Mouse (Mus musculus): ENCODE data around the gene Dguok.

- no peak for TF ChIP-seq CTCF (conservative IDR thresholded peaks at IDR 0.05 in 1 of 2, IDR thresholded peaks at IDR 0.05 in 1 of 2; ENCODE audit: low read depth in 2 of 2, low read length in 2 of 2)
- TF ChIP-seq POLR2A (IDR thresholded peaks at IDR 0.05; ENCODE audit: low read depth, low read length), result no peak
- TF ChIP-seq NRF1 (IDR thresholded peaks at IDR 0.05; ENCODE audit: low read depth, low read length), result no peak
- TF ChIP-seq USF1 (IDR thresholded peaks at IDR 0.05; ENCODE audit: low read depth, low read length), result no peak
- no peak for TF ChIP-seq ZKSCAN1 (IDR thresholded peaks at IDR 0.05; ENCODE audit: borderline replicate concordance, low read depth, low read length)
- TF ChIP-seq POLR2AphosphoS2 (IDR thresholded peaks at IDR 0.05; ENCODE audit: low read depth, low read length), result no peak
- no peak for TF ChIP-seq KAT2A (IDR thresholded peaks at IDR 0.05; ENCODE audit: insufficient replicate concordance, low read length)
- no peak for TF ChIP-seq TBP (conservative IDR thresholded peaks at IDR 0.05; ENCODE audit: low read depth, low read length)
- TF ChIP-seq CHD1 (IDR thresholded peaks at IDR 0.05; ENCODE audit: low read depth, low read length), result no peak
- no peak for TF ChIP-seq ZC3H11A (IDR thresholded peaks at IDR 0.05; ENCODE audit: low read depth, low read length)
- TF ChIP-seq EP300 (IDR thresholded peaks at IDR 0.05; ENCODE audit: low read length), result no peak
- TF ChIP-seq MAX (IDR thresholded peaks at IDR 0.05; ENCODE audit: low read length), result no peak
- TF ChIP-seq RAD21 (IDR thresholded peaks at IDR 0.05; ENCODE audit: low read depth, low read length), result no peak
These were observed 7.7 kb downstream of the Dguok start for GRCm38 (mm10) chr6:83499078-83499477.

Measured in CH12.LX (cell line).